Comparison of ENCODE assay signal across 9 mouse cellular contexts in genomic region chr11:74402126-74402525, GRCm38 (mm10). TPM values are rescaled to one million over a fixed set of nuclear protein-coding genes. Genes with fewer than 3 reads are reported as not detected.
DNase-seq lines count a peak whose midpoint lies in the region; ATAC-seq and TF ChIP-seq lines count a peak whose summit lies in the region.
"Had no signal": no experiment of that assay in that cellular context is flagged by ENCODE, and none has a peak within 500 bp of the region (broad histone marks: within the 10 kb centered on the region; RNA-seq: fewer than 3 reads in every experiment).

No protein-coding gene starts in this region.

- H3K36me3 ChIP-seq in forebrain, postnatal 0 days (ENCODE audit: insufficient read depth) = 0 out of 2 replicates have a peak, but pooled peaks cover 4% of the 10 kb centered on the region
- H3K36me3 ChIP-seq in forebrain, embryonic 13.5 days (ENCODE audit: poor library complexity, severe bottlenecking) = no peaks in the 10 kb centered on the region
- H3K36me3 ChIP-seq in liver, postnatal 0 days (replicated peaks; ENCODE audit: insufficient read depth, low read length) = no peaks in the 10 kb centered on the region
- no peaks in the 10 kb centered on the region for H3K36me3 ChIP-seq in liver, embryonic 12.5 days
- no peaks in the 10 kb centered on the region for H3K36me3 ChIP-seq in thymus, adult 2 months (ENCODE audit: control insufficient read depth, insufficient read depth, low read length)

- no peak overlapping the region for H3K27ac ChIP-seq in forebrain, postnatal 0 days (ENCODE audit: low read depth, low read length)
- no peak overlapping the region for H3K27ac ChIP-seq in forebrain, embryonic 13.5 days
- no peak overlapping the region for H3K27ac ChIP-seq in liver, postnatal 0 days (ENCODE audit: low read depth)
- H3K27ac ChIP-seq in liver, embryonic 12.5 days = no peak overlapping the region
- no peak overlapping the region for H3K27ac ChIP-seq in thymus, adult 2 months (ENCODE audit: control insufficient read depth, insufficient read depth, low read length)

- no peaks in the 10 kb centered on the region for H3K27me3 ChIP-seq in forebrain, postnatal 0 days (ENCODE audit: insufficient read depth, low read length)
- no peaks in the 10 kb centered on the region for H3K27me3 ChIP-seq in forebrain, embryonic 13.5 days
- no peaks in the 10 kb centered on the region for H3K27me3 ChIP-seq in liver, postnatal 0 days (ENCODE audit: insufficient read depth, low read length)
- H3K27me3 ChIP-seq in liver, embryonic 12.5 days (replicated peaks) = no peaks in the 10 kb centered on the region
- no peaks in the 10 kb centered on the region for H3K27me3 ChIP-seq in thymus, adult 2 months (ENCODE audit: control insufficient read depth, insufficient read depth, low read length)

- no peak for TF ChIP-seq EP300 in liver, postnatal 0 days (IDR thresholded peaks at IDR 0.05; ENCODE audit: low read depth)

- no peaks in the 10 kb centered on the region for H3K4me1 ChIP-seq in forebrain, postnatal 0 days (ENCODE audit: insufficient read depth)
- no peaks in the 10 kb centered on the region for H3K4me1 ChIP-seq in forebrain, embryonic 13.5 days
- H3K4me1 ChIP-seq in liver, postnatal 0 days (ENCODE audit: insufficient read depth) = no peaks in the 10 kb centered on the region
- H3K4me1 ChIP-seq in liver, embryonic 12.5 days = no peaks in the 10 kb centered on the region
- H3K4me1 ChIP-seq in thymus, adult 2 months (replicated peaks; ENCODE audit: control insufficient read depth, insufficient read depth, low read length) = peaks cover 12% of the 10 kb centered on the region

- TF ChIP-seq POLR2A in thymus, adult 2 months (IDR thresholded peaks at IDR 0.05; ENCODE audit: control insufficient read depth, extremely low read depth, insufficient read depth, low read length, poor library complexity) = no peak

- H3K9ac ChIP-seq in forebrain, postnatal 0 days = no peak overlapping the region
- H3K9ac ChIP-seq in forebrain, embryonic 13.5 days = no peak overlapping the region
- no peak overlapping the region for H3K9ac ChIP-seq in liver, postnatal 0 days (replicated peaks)
- no peak overlapping the region for H3K9ac ChIP-seq in liver, embryonic 12.5 days

- no peak overlapping the region for H3K4me2 ChIP-seq in forebrain, postnatal 0 days (ENCODE audit: low read depth)
- H3K4me2 ChIP-seq in forebrain, embryonic 13.5 days = no peak overlapping the region
- no peak overlapping the region for H3K4me2 ChIP-seq in liver, postnatal 0 days (ENCODE audit: low read depth, low read length)
- H3K4me2 ChIP-seq in liver, embryonic 12.5 days = no peak overlapping the region

- peak; percentile 41 for DNase-seq in forebrain, postnatal 0 days
- DNase-seq in liver, postnatal 0 days = peak; percentile 25
- peak; percentile 43 for DNase-seq in embryo, embryonic 10.5 days (ENCODE audit: low spot score)
- peak; percentile 35 for DNase-seq in thymus, adult 2 months
- DNase-seq in right cerebral cortex, postnatal 36 days (ENCODE audit: low spot score in 2 of 2) = no peak
- DNase-seq in cerebellum, adult 8-10 months = no peak

- TF ChIP-seq CTCF in forebrain, postnatal 0 days (IDR thresholded peaks at IDR 0.05; ENCODE audit: low read depth) = peak; percentile 73
- peak; percentile 74 for TF ChIP-seq CTCF in liver, postnatal 0 days (IDR thresholded peaks at IDR 0.05; ENCODE audit: low read depth)
- TF ChIP-seq CTCF in thymus, adult 2 months (IDR thresholded peaks at IDR 0.05; ENCODE audit: borderline replicate concordance, control insufficient read depth, extremely low read depth, insufficient read depth, low read length, poor library complexity) = no peak

- peak; percentile 58; the same call in 1 of the 2 replicates for ATAC-seq in forebrain, postnatal 0 days
- no peak for ATAC-seq in forebrain, embryonic 13.5 days
- ATAC-seq in liver, postnatal 0 days = no peak
- no peak for ATAC-seq in liver, embryonic 12.5 days

- 58% methylated on average over 2 of the region's 2 CpGs for WGBS in forebrain, postnatal 0 days
- 50% methylated on average over 2 of the region's 2 CpGs for WGBS in forebrain, embryonic 13.5 days
- WGBS in liver, postnatal 0 days (ENCODE audit: insufficient replicate concordance) = 39% methylated on average over 2 of the region's 2 CpGs
- 27% methylated on average over 2 of the region's 2 CpGs for WGBS in liver, embryonic 12.5 days (ENCODE audit: insufficient replicate concordance)
- 43% methylated on average over 2 of the region's 2 CpGs for WGBS in thymus, adult 2 months

- no peaks in the 10 kb centered on the region for H3K9me3 ChIP-seq in forebrain, postnatal 0 days (ENCODE audit: low read length)
- H3K9me3 ChIP-seq in forebrain, embryonic 13.5 days (replicated peaks) = no peaks in the 10 kb centered on the region
- H3K9me3 ChIP-seq in liver, postnatal 0 days (ENCODE audit: low read length) = no peaks in the 10 kb centered on the region
- H3K9me3 ChIP-seq in liver, embryonic 12.5 days (replicated peaks) = no peaks in the 10 kb centered on the region

- no peak overlapping the region for H3K4me3 ChIP-seq in forebrain, postnatal 0 days (ENCODE audit: low read depth, low read length)
- H3K4me3 ChIP-seq in forebrain, embryonic 13.5 days = no peak overlapping the region
- H3K4me3 ChIP-seq in liver, postnatal 0 days (ENCODE audit: low read depth, low read length) = no peak overlapping the region
- no peak overlapping the region for H3K4me3 ChIP-seq in liver, embryonic 12.5 days
- no peak overlapping the region for H3K4me3 ChIP-seq in thymus, adult 2 months (ENCODE audit: control insufficient read depth, insufficient read depth, low read length)

RNA-seq across cellular contexts. Expression of gene Olfr412, which starts 40.3 kb away (rescaled TPM):
- total RNA-seq in forebrain, postnatal 0 days (2014; rRNA removed) = not detected in 2 replicates
- polyA plus RNA-seq in forebrain, postnatal 0 days (2015; fragmentation: Nextera tagmentation; extraction: Ambion mirVana) = not detected in 2 replicates
- polyA plus RNA-seq in forebrain, embryonic 13.5 days (2015; fragmentation: Nextera tagmentation; extraction: Ambion mirVana) = not detected in 2 replicates
- polyA plus RNA-seq in liver, postnatal 0 days (2015; fragmentation: Nextera tagmentation; extraction: Ambion mirVana) = not detected in 2 replicates
- polyA plus RNA-seq in liver, embryonic 12.5 days (2016; fragmentation: Nextera tagmentation; extraction: Ambion mirVana) = not detected in 2 replicates
- polyA plus RNA-seq in thymus, adult 2 months (2012; rRNA removed) = not detected in 2 replicates
- polyA plus RNA-seq: large intestine, adult 2 months had no signal

RNA-seq across cellular contexts. Expression of gene Olfr411, which starts 49.7 kb away (rescaled TPM):
- not detected in 2 replicates for total RNA-seq in forebrain, postnatal 0 days (2014; rRNA removed)
- polyA plus RNA-seq in forebrain, postnatal 0 days (2015; fragmentation: Nextera tagmentation; extraction: Ambion mirVana) = not detected in 2 replicates
- polyA plus RNA-seq in forebrain, embryonic 13.5 days (2015; fragmentation: Nextera tagmentation; extraction: Ambion mirVana) = not detected in 2 replicates
- polyA plus RNA-seq in liver, postnatal 0 days (2015; fragmentation: Nextera tagmentation; extraction: Ambion mirVana) = not detected in 2 replicates
- not detected in 2 replicates for polyA plus RNA-seq in liver, embryonic 12.5 days (2016; fragmentation: Nextera tagmentation; extraction: Ambion mirVana)
- not detected in 2 replicates for polyA plus RNA-seq in thymus, adult 2 months (2012; rRNA removed)
- polyA plus RNA-seq: large intestine, adult 2 months had no signal

Comparison
In these comparisons a context has a peak if more than half of its experiments do, and no peak if none do; other contexts are left out.
1. DNase-seq: peak in forebrain, postnatal 0 days (single experiment), liver, postnatal 0 days (single experiment), embryo, embryonic 10.5 days (single experiment) and thymus, adult 2 months (single experiment); none in right cerebral cortex, postnatal 36 days (0 of 2) and cerebellum, adult 8-10 months (single experiment).